In genomic region chr5:144836100-144836499, GRCm38 (mm10) we compare ENCODE assay signal across 8 mouse cellular contexts.
DNase-seq lines count a peak whose midpoint lies in the region; ATAC-seq and TF ChIP-seq lines count a peak whose summit lies in the region.

No protein-coding gene starts in this region.

- no peak for ATAC-seq in kidney, postnatal 0 days (replicated peaks; ENCODE audit: low FRiP score, low read depth)
- no peak for ATAC-seq in kidney, embryonic 15.5 days (replicated peaks; ENCODE audit: low FRiP score)
- no peak for ATAC-seq in heart, embryonic 12.5 days (ENCODE audit: insufficient number of reproducible peaks, low FRiP score)
- no peak for ATAC-seq in megakaryocyte-erythroid progenitor cell, adult 5-6 weeks (replicated peaks; ENCODE audit: low FRiP score, low TSS enrichment, poor library complexity, severe bottlenecking)

- H3K27me3 ChIP-seq in kidney, postnatal 0 days (ENCODE audit: insufficient read depth, low read length), result no peaks in the 10 kb centered on the region
- H3K27me3 ChIP-seq in kidney, embryonic 15.5 days, result no peaks in the 10 kb centered on the region
- H3K27me3 ChIP-seq in heart, embryonic 12.5 days (replicated peaks), result no peaks in the 10 kb centered on the region

- H3K27ac ChIP-seq in kidney, postnatal 0 days, result no peak overlapping the region
- no peak overlapping the region for H3K27ac ChIP-seq in kidney, embryonic 15.5 days
- H3K27ac ChIP-seq in heart, embryonic 12.5 days (ENCODE audit: poor library complexity, severe bottlenecking), result no peak overlapping the region

- H3K4me3 ChIP-seq in kidney, postnatal 0 days (replicated peaks; ENCODE audit: low read depth, low read length), result no peak overlapping the region
- no peak overlapping the region for H3K4me3 ChIP-seq in kidney, embryonic 15.5 days (replicated peaks)
- no peak overlapping the region for H3K4me3 ChIP-seq in heart, embryonic 12.5 days

- H3K9me3 ChIP-seq in kidney, postnatal 0 days (replicated peaks; ENCODE audit: low read length), result no peaks in the 10 kb centered on the region
- no peaks in the 10 kb centered on the region for H3K9me3 ChIP-seq in kidney, embryonic 15.5 days (replicated peaks)
- H3K9me3 ChIP-seq in heart, embryonic 12.5 days (replicated peaks), result 0 out of 2 replicates have a peak, but pooled peaks cover 4% of the 10 kb centered on the region

- H3K4me2 ChIP-seq in kidney, postnatal 0 days (ENCODE audit: low read length), result no peak overlapping the region
- H3K4me2 ChIP-seq in kidney, embryonic 15.5 days, result no peak overlapping the region
- H3K4me2 ChIP-seq in heart, embryonic 12.5 days, result no peak overlapping the region

- peak; percentile 70 for DNase-seq in kidney, postnatal 0 days (ENCODE audit: low spot score)
- DNase-seq in 416B (ENCODE audit: low read depth) (peak; percentile 55), ES-CJ7 (ENCODE audit: low read depth, low spot score) (peak; percentile 65)
- DNase-seq in forelimb bud, embryonic 11.5 days (ENCODE audit: low read depth, low spot score), result peak; percentile 36
- no peak for DNase-seq in urinary bladder, adult 2 months (ENCODE audit: low spot score)

- TF ChIP-seq CTCF in kidney, postnatal 0 days (IDR thresholded peaks at IDR 0.05; ENCODE audit: low read depth), result peak; percentile 56

- no peak overlapping the region for H3K9ac ChIP-seq in kidney, postnatal 0 days (ENCODE audit: low read depth, low read length)
- no peak overlapping the region for H3K9ac ChIP-seq in kidney, embryonic 15.5 days
- H3K9ac ChIP-seq in heart, embryonic 12.5 days, result no peak overlapping the region

- H3K36me3 ChIP-seq in kidney, postnatal 0 days (ENCODE audit: insufficient read depth, low read length), result peaks cover 90% of the 10 kb centered on the region
- H3K36me3 ChIP-seq in kidney, embryonic 15.5 days, result peaks cover 100% of the 10 kb centered on the region
- peaks cover 100% of the 10 kb centered on the region for H3K36me3 ChIP-seq in heart, embryonic 12.5 days

- no peaks in the 10 kb centered on the region for H3K4me1 ChIP-seq in kidney, postnatal 0 days (replicated peaks; ENCODE audit: insufficient read depth, low read length)
- no peaks in the 10 kb centered on the region for H3K4me1 ChIP-seq in kidney, embryonic 15.5 days
- no peaks in the 10 kb centered on the region for H3K4me1 ChIP-seq in heart, embryonic 12.5 days (replicated peaks)

- 93% methylated on average over 3 of the region's 3 CpGs for WGBS in kidney, postnatal 0 days
- WGBS in kidney, embryonic 15.5 days, result 90% methylated on average over 3 of the region's 3 CpGs
- 92% methylated on average over 3 of the region's 3 CpGs for WGBS in heart, embryonic 12.5 days
